Mouse (Mus musculus) liver, embryonic 14.5 days (tissue): Measurements from ENCODE around the gene Pgpep1l.

ENCODE experiments used
- CTCF ChIP-seq: IDR thresholded peaks from 2 replicates; pipeline ENCODE4 v1.5.1; 2016; ENCODE audit warnings: antibody characterized with exemption, low read depth, control low read depth
- EP300 ChIP-seq: IDR thresholded peaks from 2 replicates; pipeline ENCODE4 v1.6.1; 2016; ENCODE audit warnings: antibody characterized with exemption, low read depth

GRCm38 (mm10) chr7:68278908-68279307 is 14.9 kb upstream of the Pgpep1l start:
- no peak for TF ChIP-seq EP300
- TF ChIP-seq CTCF, result no peak
